Mouse (Mus musculus) bone marrow, adult 2 months (tissue): ENCODE measurements around the gene Ampd1.

Source experiments
- CTCF ChIP-seq: fragments of 200-500 bp; IDR thresholded peaks from 2 replicates; pipeline ENCODE4 v1.5.1; 2011; ENCODE audit warnings: low read length, control low read depth; ENCODE audit not compliant: control insufficient read depth, insufficient read depth
- POLR2A ChIP-seq: fragments of 200-500 bp; IDR thresholded peaks from 2 replicates; pipeline ENCODE4 v1.6.1; 2011; ENCODE audit warnings: low read depth, mild to moderate bottlenecking, control low read depth, low read length, borderline replicate concordance; ENCODE audit not compliant: control insufficient read depth

GRCm38 (mm10) chr3:103101909-103102308 lies 28.1 kb downstream of the Ampd1 start:
- no peak for TF ChIP-seq POLR2A
- TF ChIP-seq CTCF = no peak
